34 mouse cellular contexts compared by ENCODE assay signal in genomic region chr11:43636761-43637160, GRCm38 (mm10). TPM values are rescaled to one million over a fixed set of nuclear protein-coding genes. Genes with fewer than 3 reads are reported as not detected.
DNase-seq lines count a peak whose midpoint lies in the region; ATAC-seq and TF ChIP-seq lines count a peak whose summit lies in the region.
"Had no signal": no experiment of that assay in that cellular context is flagged by ENCODE, and none has a peak within 500 bp of the region (broad histone marks: within the 10 kb centered on the region; RNA-seq: fewer than 3 reads in every experiment).

No protein-coding gene starts in this region.

- TF ChIP-seq CTCF in layer of hippocampus, adult 2 months (conservative IDR thresholded peaks at IDR 0.05), result no peak

- peak overlapping the region; percentile 86 for H3K27ac ChIP-seq in layer of hippocampus, adult 2 months
- H3K27ac ChIP-seq: embryonic facial prominence, embryonic 10.5 days; embryonic facial prominence, embryonic 15.5 days; forebrain, embryonic 13.5 days; hindbrain, embryonic 12.5 days; limb, embryonic 13.5 days; lung, embryonic 15.5 days; midbrain, embryonic 10.5 days; midbrain, embryonic 15.5 days; neural tube, embryonic 15.5 days; stomach, embryonic 15.5 days had no signal

- no peak overlapping the region for H3K4me3 ChIP-seq in layer of hippocampus, adult 2 months
- H3K4me3 ChIP-seq: embryonic facial prominence, embryonic 10.5 days; embryonic facial prominence, embryonic 15.5 days; forebrain, embryonic 13.5 days; hindbrain, embryonic 12.5 days; limb, embryonic 13.5 days; lung, embryonic 15.5 days; midbrain, embryonic 10.5 days; midbrain, embryonic 15.5 days; neural tube, embryonic 15.5 days; stomach, embryonic 15.5 days had no signal

- no peak for ATAC-seq in erythroid progenitor cell, adult 5-6 weeks (replicated peaks; ENCODE audit: low FRiP score, poor library complexity, severe bottlenecking)
- ATAC-seq: forebrain, embryonic 13.5 days; intestine, embryonic 16.5 days; midbrain, embryonic 15.5 days had no signal

- peak; percentile 35 for DNase-seq in adrenal gland, postnatal 14 days
- no peak for DNase-seq in adrenal gland, adult 8-10 months
- DNase-seq in layer of hippocampus, adult 2 months (ENCODE audit: low spot score in 2 of 2), result peak; percentile 27 to 41
- no peak for DNase-seq in layer of hippocampus, adult 9-10 months (ENCODE audit: low spot score)
- DNase-seq in brain, adult 2 months (ENCODE audit: low read depth, low spot score), result peak; percentile 64
- peak; percentile 28 for DNase-seq in right cerebral cortex, postnatal 14 days
- no peak for DNase-seq in thymus, postnatal 4 days
- DNase-seq: adrenal gland, postnatal 10 days; cerebellum, adult 2 months; cerebellum, postnatal 14 days; gastrocnemius, postnatal 25 days; heart, adult 11 months; heart, postnatal 36 days; kidney, adult 8-10 months; retina, postnatal 1 day; thymus, postnatal 14 days had no signal

RNA-seq across cellular contexts. Expression of gene Fabp6, which starts 35.4 kb away (rescaled TPM):
- total RNA-seq in adrenal gland, postnatal 14 days (2021), result not detected in 2 replicates
- total RNA-seq in adrenal gland, adult 8-10 months (2022), result not detected
- not detected for total RNA-seq in layer of hippocampus, adult 2 months (2021)
- total RNA-seq in erythroid progenitor cell, adult 5-6 weeks (2015; ENCODE audit: low replicate concordance), result not detected in 2 replicates
- not detected in 2 replicates for total RNA-seq in erythroid progenitor cell, adult 5-6 weeks (2017; ENCODE audit: low replicate concordance)
- total RNA-seq: adrenal gland, postnatal 10 days; CH12.LX; ES-E14; gastrocnemius, adult 18-20 months; gastrocnemius, postnatal 25 days; heart, postnatal 36 days; layer of hippocampus, postnatal 10 days; left cerebral cortex, postnatal 10 days; megakaryocyte progenitor cell, adult 5-6 weeks had no signal

RNA-seq across cellular contexts. Expression of gene Pwwp2a, which starts 45.0 kb away (rescaled TPM):
- 33.0 and 37.4 TPM in 2 replicates for total RNA-seq in adrenal gland, postnatal 14 days (2021)
- 10 to 100 TPM; 28.6 to 46.7 (median 35.5) TPM for total RNA-seq in adrenal gland, adult 8-10 months (2022)
- total RNA-seq in layer of hippocampus, adult 2 months (2021), result 10 to 100 TPM; 72.4 to 77.3 TPM
- 67.0 and 91.8 TPM in 2 replicates for total RNA-seq in erythroid progenitor cell, adult 5-6 weeks (2015; ENCODE audit: low replicate concordance)
- total RNA-seq in erythroid progenitor cell, adult 5-6 weeks (2017; ENCODE audit: low replicate concordance), result 77.2 and 90.6 TPM in 2 replicates

RNA-seq across cellular contexts. Expression of gene 4933415A04Rik, which starts 49.9 kb away (rescaled TPM):
- total RNA-seq in adrenal gland, postnatal 14 days (2021), result 1.6 and 1.7 TPM in 2 replicates
- total RNA-seq in adrenal gland, adult 8-10 months (2022), result under 1 TPM; 0.35 to 0.70 (median 0.41) TPM
- 1 to 10 TPM; 1.9 to 2.4 TPM for total RNA-seq in layer of hippocampus, adult 2 months (2021)
- not detected in 2 replicates for total RNA-seq in erythroid progenitor cell, adult 5-6 weeks (2015; ENCODE audit: low replicate concordance)
- not detected in 2 replicates for total RNA-seq in erythroid progenitor cell, adult 5-6 weeks (2017; ENCODE audit: low replicate concordance)
- total RNA-seq: CH12.LX; gastrocnemius, postnatal 25 days; megakaryocyte progenitor cell, adult 5-6 weeks had no signal

Comparison
In these comparisons a context has a peak if more than half of its experiments do, and no peak if none do; other contexts are left out.
1. DNase-seq: peak in adrenal gland, postnatal 14 days (single experiment), layer of hippocampus, adult 2 months (2 of 2), brain, adult 2 months (single experiment) and right cerebral cortex, postnatal 14 days (single experiment); none in adrenal gland, adult 8-10 months (single experiment), layer of hippocampus, adult 9-10 months (single experiment) and thymus, postnatal 4 days (single experiment).